In genomic region chr1:190928370-190929009, GRCm38 (mm10) we compare ENCODE assay signal across 8 mouse cellular contexts. TPM values are rescaled to one million over a fixed set of nuclear protein-coding genes. Genes with fewer than 3 reads are reported as not detected.
DNase-seq lines count a peak whose midpoint lies in the region; ATAC-seq lines count a peak whose summit lies in the region.

No protein-coding gene starts in this region.

- peak overlapping the region; percentile 97 for H3K27ac ChIP-seq in hindbrain, embryonic 14.5 days

- peaks cover 12% of the 10 kb centered on the region for H3K36me3 ChIP-seq in hindbrain, embryonic 14.5 days (replicated peaks; ENCODE audit: control insufficient read depth, insufficient read depth)

- under 1% methylated on average over 68 of the region's 79 CpGs for WGBS in hindbrain, embryonic 14.5 days

- peak overlapping the region; percentile 77 for H3K4me2 ChIP-seq in hindbrain, embryonic 14.5 days (replicated peaks)

- no peaks in the 10 kb centered on the region for H3K27me3 ChIP-seq in hindbrain, embryonic 14.5 days (ENCODE audit: control insufficient read depth, insufficient read depth, low read length)

- H3K4me1 ChIP-seq in hindbrain, embryonic 14.5 days (replicated peaks; ENCODE audit: control insufficient read depth, insufficient read depth, low read length) = peaks cover 17% of the 10 kb centered on the region

- ATAC-seq in hindbrain, embryonic 14.5 days (ENCODE audit: low FRiP score) = peak; percentile 97

- peak overlapping the region; percentile 81 for H3K4me3 ChIP-seq in hindbrain, embryonic 14.5 days (replicated peaks; ENCODE audit: low read length)

- H3K9ac ChIP-seq in hindbrain, embryonic 14.5 days = peak overlapping the region; percentile 75

- H3K9me3 ChIP-seq in hindbrain, embryonic 14.5 days (ENCODE audit: control insufficient read depth, low read length) = no peaks in the 10 kb centered on the region

- DNase-seq in R1 (ENCODE audit: low read depth, low spot score) = peak; percentile 97
- peak; percentile 99 for DNase-seq in cerebellum, postnatal 25 days
- DNase-seq in frontal cortex, postnatal 25 days (ENCODE audit: low spot score in 2 of 2) = peak; percentile 94 to 95
- peak; percentile 98 for DNase-seq in hindbrain, embryonic 14.5 days (ENCODE audit: low spot score)
- DNase-seq in layer of hippocampus, postnatal 36 days = peak; percentile 98
- peak; percentile 99 for DNase-seq in lung, postnatal 36 days
- DNase-seq in retina, postnatal 1 day = peak; percentile 99
- peak; percentile 96 to 97 for DNase-seq in urinary bladder, adult 18-20 months (ENCODE audit: low spot score in 2 of 2)

RNA-seq across cellular contexts. Expression of gene Angel2, which starts 3.6 kb away (rescaled TPM):
- polyA plus RNA-seq in hindbrain, embryonic 14.5 days (2014; fragmentation: Nextera tagmentation; extraction: Ambion mirVana) = 48.2 and 52.7 TPM in 2 replicates
- 10 to 100 TPM; 52.2 to 57.7 TPM for total RNA-seq in layer of hippocampus, postnatal 36 days (2021)

RNA-seq across cellular contexts. Expression of gene Rps6kc1, which starts 16.9 kb away (rescaled TPM):
- polyA plus RNA-seq in hindbrain, embryonic 14.5 days (2014; fragmentation: Nextera tagmentation; extraction: Ambion mirVana) = 27.7 and 36.4 TPM in 2 replicates
- total RNA-seq in layer of hippocampus, postnatal 36 days (2021) = 10 to 100 TPM; 81.0 to 82.7 TPM

RNA-seq across cellular contexts. Expression of gene Vash2, which starts 50.6 kb away (rescaled TPM):
- 102 and 109 TPM in 2 replicates for polyA plus RNA-seq in hindbrain, embryonic 14.5 days (2014; fragmentation: Nextera tagmentation; extraction: Ambion mirVana)
- total RNA-seq in layer of hippocampus, postnatal 36 days (2021) = 1 to 10 TPM; 1.9 to 2.2 TPM

Comparison
In these comparisons a context has a peak if more than half of its experiments do, and no peak if none do; other contexts are left out.
1. Peak in every context shown above with its lines: DNase-seq, ATAC-seq, H3K4me3 ChIP-seq and H3K27ac ChIP-seq.